Mouse (Mus musculus) olfactory bulb, adult 2 months (tissue): ENCODE data around the gene Zfp266.

ENCODE experiments used
- CTCF ChIP-seq: fragments of 200-500 bp; IDR thresholded peaks from 2 replicates; pipeline ENCODE4 v1.5.1; 2012; ENCODE audit warnings: low read depth, mild to moderate bottlenecking, low read length, moderate library complexity; ENCODE audit not compliant: insufficient read depth
- POLR2A ChIP-seq: fragments of 200-500 bp; IDR thresholded peaks from 2 replicates; pipeline ENCODE4 v1.6.1; 2012; ENCODE audit warnings: mild to moderate bottlenecking, low read depth, low read length, moderate library complexity; ENCODE audit not compliant: insufficient read depth

DNA sequence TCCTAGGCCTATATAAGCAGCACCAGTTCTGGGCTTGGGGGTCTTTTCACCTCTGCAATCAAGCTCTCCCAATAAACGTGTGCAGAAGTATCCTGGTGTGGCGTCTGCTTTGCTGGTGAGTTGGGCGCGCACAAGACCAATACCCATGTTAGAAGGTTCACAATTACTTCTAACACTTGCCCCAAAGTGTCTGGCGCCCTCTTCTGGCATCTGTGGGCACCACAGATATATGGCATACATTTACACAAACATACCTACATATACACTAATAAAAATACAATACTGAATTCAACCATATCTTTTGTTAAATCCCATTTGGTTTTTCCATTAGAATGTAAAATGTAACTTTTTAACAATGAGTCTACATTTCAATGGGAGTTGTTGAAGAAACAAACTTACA lies 41.0 kb upstream of the Zfp266 start:
- TF ChIP-seq POLR2A = no peak
- no peak for TF ChIP-seq CTCF
